Mouse (Mus musculus) midbrain, postnatal 0 days (tissue): ENCODE results near the gene Hsdl2. TPM values are rescaled to one million over a fixed set of nuclear protein-coding genes. Genes with fewer than 3 reads are reported as not detected.

Source experiments
- ATAC-seq: fragments of 200-750 bp; cut with Nextera tagmentation; 2 replicates; pipeline ENCODE4 v1.8.0; 2017; ENCODE audit warnings: moderate number of reproducible peaks, mild to moderate bottlenecking, moderate TSS enrichment, moderate library complexity; ENCODE audit not compliant: low FRiP score
- DNase-seq: peaks from one replicate; pipeline ENCODE4 v3.0.0-alpha.2; 2015; ENCODE audit warnings: low spot score
- H3K27ac ChIP-seq: fragments of 300-500 bp; sonication (generic); 2 replicates; pipeline ENCODE4 v1.5.1; 2014; ENCODE audit warnings: low read depth, mild to moderate bottlenecking, low read length, mixed read lengths
- H3K27me3 ChIP-seq: fragments of 300-500 bp; sonication (generic); 2 replicates; pipeline ENCODE4 v1.6.1; 2014; ENCODE audit warnings: low read length, control low read depth, mixed read lengths; ENCODE audit not compliant: insufficient read depth
- H3K36me3 ChIP-seq: fragments of 300-500 bp; sonication (generic); 2 replicates; pipeline ENCODE4 v1.6.1; 2014; ENCODE audit warnings: low read length, control low read depth, mixed read lengths; ENCODE audit not compliant: insufficient read depth
- H3K4me1 ChIP-seq: fragments of 300-500 bp; sonication (generic); 2 replicates; pipeline ENCODE4 v1.6.1; 2014; ENCODE audit warnings: mild to moderate bottlenecking, control low read depth, antibody characterized with exemption, low read length, mixed read lengths; ENCODE audit not compliant: insufficient read depth
- H3K4me2 ChIP-seq: fragments of 300-500 bp; sonication (generic); 2 replicates; pipeline ENCODE4 v1.6.1; 2014; ENCODE audit warnings: low read depth, mild to moderate bottlenecking, low read length, mixed read lengths; ENCODE audit not compliant: poor library complexity, severe bottlenecking
- H3K4me3 ChIP-seq: fragments of 300-500 bp; sonication (generic); 2 replicates; pipeline ENCODE4 v1.5.1; 2014; ENCODE audit warnings: low read depth, mild to moderate bottlenecking, low read length, moderate library complexity
- H3K9ac ChIP-seq: fragments of 300-500 bp; sonication (generic); replicated peaks from 2 replicates; pipeline ENCODE4 v1.6.1; 2014; ENCODE audit warnings: mild to moderate bottlenecking, low read length, moderate library complexity, mixed read lengths; ENCODE audit not compliant: poor library complexity, severe bottlenecking
- H3K9me3 ChIP-seq: fragments of 300-500 bp; sonication (generic); 2 replicates; pipeline ENCODE4 v1.6.1; 2016; ENCODE audit warnings: low read length, control low read depth
- CTCF ChIP-seq: IDR thresholded peaks from 2 replicates; pipeline ENCODE4 v1.5.1; 2016; ENCODE audit warnings: antibody characterized with exemption, mild to moderate bottlenecking
- WGBS: fragments of 180-500 bp; shearing (Covaris S2); extraction: QIAGEN DNeasy Blood & Tissue Kit; methylation state at CpG from one replicate; pipeline ENCODE4 v1.1.7; 2014; 5-methylcytosine and 5-hydroxymethylcytosine counted together
- polyA plus RNA-seq: library from polyadenylated mRNA; unstranded; fragments of >200 nt; fragmentation: Nextera tagmentation; extraction: Ambion mirVana; gene quantifications from 2 replicates; pipeline ENCODE4 v1.2.1, GENCODE M21; 2015
- total RNA-seq: library from RNA; depleted of rRNA; stranded (reverse); fragments of >200 nt; gene quantifications from 2 replicates; pipeline ENCODE4 v1.2.3, GENCODE M21; 2014

Hsdl2 gene
- total and polyA plus RNA-seq, 2 experiments from 2014 or later, result 27.7 to 33.0 TPM

- Histone ChIP-seq H3K9me3 (no peaks in the 10 kb centered on the region), H3K4me2 (no peak overlapping the region), H3K9ac (no peak overlapping the region), H3K36me3 (no peaks in the 10 kb centered on the region), H3K27me3 (no peaks in the 10 kb centered on the region), H3K4me3 (no peak overlapping the region), H3K4me1 (no peaks in the 10 kb centered on the region), H3K27ac (no peak overlapping the region)
- ATAC-seq, result no peak
- no peak for DNase-seq
- no peak for TF ChIP-seq CTCF
- WGBS, result 77% methylated on average over 11 of the region's 11 CpGs
Observed at GRCm38 (mm10) chr4:59572521-59573118, 8.7 kb upstream of the Hsdl2 start.

- Histone ChIP-seq H3K36me3 (no peaks in the 10 kb centered on the region), H3K9ac (no peak overlapping the region), H3K27ac (no peak overlapping the region), H3K27me3 (no peaks in the 10 kb centered on the region), H3K9me3 (no peaks in the 10 kb centered on the region), H3K4me2 (no peak overlapping the region), H3K4me1 (no peaks in the 10 kb centered on the region), H3K4me3 (no peak overlapping the region)
- DNase-seq (no peak), ATAC-seq (no peak)
- no peak for TF ChIP-seq CTCF
- 82% methylated on average over 11 of the region's 11 CpGs for WGBS
Observed at GRCm38 (mm10) chr4:59575184-59575958, 6.0 kb upstream of the Hsdl2 start.

- Histone ChIP-seq H3K9ac (peak overlapping the region; percentile 70), H3K4me2 (peak overlapping the region; percentile 81), H3K9me3 (no peaks in the 10 kb centered on the region), H3K4me3 (peak overlapping the region; percentile 74), H3K27ac (peak overlapping the region; percentile 87), H3K4me1 (no peaks in the 10 kb centered on the region), H3K27me3 (no peaks in the 10 kb centered on the region), H3K36me3 (no peaks in the 10 kb centered on the region)
- peak; percentile 75 for ATAC-seq
- DNase-seq, result peak; percentile 65
- under 1% methylated on average over 23 of the region's 23 CpGs for WGBS
- TF ChIP-seq CTCF, result no peak
Observed at GRCm38 (mm10) chr4:59580495-59581281, 675 bp upstream of the Hsdl2 start.

GRCm38 (mm10) chr4:59582186-59582585 lies 823 bp downstream of the Hsdl2 start:
- Histone ChIP-seq H3K4me1 (no peaks in the 10 kb centered on the region), H3K27ac (no peak overlapping the region), H3K9me3 (no peaks in the 10 kb centered on the region), H3K4me3 (peak overlapping the region; percentile 74), H3K4me2 (peak overlapping the region; percentile 81), H3K9ac (peak overlapping the region; percentile 70; the same call in 1 of the 2 replicates), H3K27me3 (no peaks in the 10 kb centered on the region), H3K36me3 (no peaks in the 10 kb centered on the region)
- WGBS, result 25% methylated on average over 6 of the region's 6 CpGs
- ATAC-seq, result no peak
- no peak for DNase-seq
- TF ChIP-seq CTCF, result no peak

- no peak overlapping the region for H3K27ac ChIP-seq
- DNase-seq (peak; percentile 62), ATAC-seq (no peak)
- H3K27me3 ChIP-seq, result no peaks in the 10 kb centered on the region
- H3K4me3 ChIP-seq, result no peak overlapping the region
- 73% methylated on average over 5 of the region's 5 CpGs for WGBS
- no peaks in the 10 kb centered on the region for H3K4me1 ChIP-seq
- no peak overlapping the region for H3K9ac ChIP-seq
- no peak overlapping the region for H3K4me2 ChIP-seq
- H3K36me3 ChIP-seq, result no peaks in the 10 kb centered on the region
- no peaks in the 10 kb centered on the region for H3K9me3 ChIP-seq
- no peak for TF ChIP-seq CTCF
Observed at GRCm38 (mm10) chr4:59585097-59585496, 3.7 kb downstream of the Hsdl2 start.
